Mouse (Mus musculus): ENCODE data around the gene Egr4. TPM values are rescaled to one million over a fixed set of nuclear protein-coding genes. Genes with fewer than 3 reads are reported as not detected.

The Egr4 gene
- 1.3 and 1.7 TPM in 2 replicates for total RNA-seq (2014; rRNA removed)
- polyA plus RNA-seq (2015; fragmentation: Nextera tagmentation; extraction: Ambion mirVana): 1.9 and 2.0 TPM in 2 replicates

GRCm38 (mm10) chr6:85513531-85513910 lies at the start of gene Egr4:
Gene Egr4, minus strand, starts transcription at chr6:85513589.
- ATAC-seq (peak; percentile 93), DNase-seq (peak; percentile 90)
- H3K36me3 ChIP-seq (ENCODE audit: insufficient read depth): no peaks in the 10 kb centered on the region
- peaks cover 52% of the 10 kb centered on the region for H3K27me3 ChIP-seq (ENCODE audit: insufficient read depth, low read length)
- peak within 1 kb of the TSS; percentile 48 for H3K4me3 ChIP-seq (ENCODE audit: low read depth, low read length)
- no peaks in the 10 kb centered on the region for H3K9me3 ChIP-seq (ENCODE audit: low read length)
- TF ChIP-seq CTCF (IDR thresholded peaks at IDR 0.05; ENCODE audit: low read depth): peak; percentile 33; the same call in 1 of the 2 replicates
- H3K9ac ChIP-seq: peak within 1 kb of the TSS; percentile 28
- H3K4me1 ChIP-seq (ENCODE audit: insufficient read depth): 0 out of 2 replicates have a peak, but pooled peaks cover 6% of the 10 kb centered on the region
- WGBS: under 1% methylated on average over 38 of the region's 38 CpGs
- H3K4me2 ChIP-seq (ENCODE audit: low read depth): peak within 1 kb of the TSS; percentile 87
- no peak within 1 kb of the TSS for H3K27ac ChIP-seq (ENCODE audit: low read depth, low read length)

- no peak for ATAC-seq
- H3K36me3 ChIP-seq (ENCODE audit: insufficient read depth): no peaks in the 10 kb centered on the region
- no peaks in the 10 kb centered on the region for H3K9me3 ChIP-seq (ENCODE audit: low read length)
- no peak overlapping the region for H3K4me2 ChIP-seq (ENCODE audit: low read depth)
- no peaks in the 10 kb centered on the region for H3K4me1 ChIP-seq (ENCODE audit: insufficient read depth)
- WGBS: 43% methylated on average over 1 of the region's 1 CpGs
- H3K27me3 ChIP-seq (ENCODE audit: insufficient read depth, low read length): no peaks in the 10 kb centered on the region
- DNase-seq: no peak
- H3K9ac ChIP-seq: no peak overlapping the region
- no peak overlapping the region for H3K27ac ChIP-seq (ENCODE audit: low read depth, low read length)
- TF ChIP-seq CTCF (IDR thresholded peaks at IDR 0.05; ENCODE audit: low read depth): no peak; the same call in 1 of the 2 replicates
- no peak overlapping the region for H3K4me3 ChIP-seq (ENCODE audit: low read depth, low read length)
Measured at GRCm38 (mm10) chr6:85562374-85562773, 49.0 kb upstream of the Egr4 start.

GRCm38 (mm10) chr6:85547642-85548041 lies 34.3 kb upstream of the Egr4 start:
- Histone ChIP-seq H3K27me3 (ENCODE audit: insufficient read depth, low read length) (no peaks in the 10 kb centered on the region), H3K4me1 (ENCODE audit: insufficient read depth) (no peaks in the 10 kb centered on the region), H3K27ac (ENCODE audit: low read depth, low read length) (no peak overlapping the region), H3K9ac (no peak overlapping the region), H3K4me2 (ENCODE audit: low read depth) (no peak overlapping the region), H3K36me3 (ENCODE audit: insufficient read depth) (no peaks in the 10 kb centered on the region), H3K9me3 (ENCODE audit: low read length) (no peaks in the 10 kb centered on the region), H3K4me3 (ENCODE audit: low read depth, low read length) (no peak overlapping the region)
- TF ChIP-seq CTCF (IDR thresholded peaks at IDR 0.05; ENCODE audit: low read depth): no peak
- 81% methylated on average over 5 of the region's 5 CpGs for WGBS
- ATAC-seq: no peak
- DNase-seq: no peak

- H3K36me3 ChIP-seq (ENCODE audit: insufficient read depth): no peaks in the 10 kb centered on the region
- H3K4me2 ChIP-seq (ENCODE audit: low read depth): peak overlapping the region; percentile 35
- 0 out of 2 replicates have a peak overlapping the region, but pooled peaks have one; percentile 6 for H3K4me3 ChIP-seq (ENCODE audit: low read depth, low read length)
- DNase-seq (peak; percentile 58), ATAC-seq (peak; percentile 36)
- TF ChIP-seq CTCF (IDR thresholded peaks at IDR 0.05; ENCODE audit: low read depth): no peak
- no peaks in the 10 kb centered on the region for H3K9me3 ChIP-seq (ENCODE audit: low read length)
- no peak overlapping the region for H3K27ac ChIP-seq (ENCODE audit: low read depth, low read length)
- no peak overlapping the region for H3K9ac ChIP-seq
- no peaks in the 10 kb centered on the region for H3K27me3 ChIP-seq (ENCODE audit: insufficient read depth, low read length)
- 42% methylated on average over 13 of the region's 13 CpGs for WGBS
- H3K4me1 ChIP-seq (ENCODE audit: insufficient read depth): no peaks in the 10 kb centered on the region
Measured at GRCm38 (mm10) chr6:85544251-85544881, 31.0 kb upstream of the Egr4 start.

GRCm38 (mm10) chr6:85543351-85544175 lies 30.2 kb upstream of the Egr4 start:
- H3K9me3 ChIP-seq (ENCODE audit: low read length): no peaks in the 10 kb centered on the region

GRCm38 (mm10) chr6:85522825-85523224 lies 9.4 kb upstream of the Egr4 start:
- 0 out of 2 replicates have a peak, but pooled peaks cover 6% of the 10 kb centered on the region for H3K4me1 ChIP-seq (ENCODE audit: insufficient read depth)
- 66% methylated on average over 2 of the region's 2 CpGs for whole genome bisulfite sequencing
- ATAC-seq (no peak; the same call in 1 of the 2 replicates), DNase-seq (no peak)
- no peaks in the 10 kb centered on the region for H3K9me3 ChIP-seq (ENCODE audit: low read length)
- no peaks in the 10 kb centered on the region for H3K36me3 ChIP-seq (ENCODE audit: insufficient read depth)
- TF ChIP-seq CTCF (IDR thresholded peaks at IDR 0.05; ENCODE audit: low read depth): no peak
- H3K4me3 ChIP-seq (ENCODE audit: low read depth, low read length): no peak overlapping the region
- H3K4me2 ChIP-seq (ENCODE audit: low read depth): no peak overlapping the region
- H3K9ac ChIP-seq: no peak overlapping the region
- H3K27ac ChIP-seq (ENCODE audit: low read depth, low read length): no peak overlapping the region
- no peaks in the 10 kb centered on the region for H3K27me3 ChIP-seq (ENCODE audit: insufficient read depth, low read length)

More at GRCm38 (mm10) chr6:85543351-85544175, 30.2 kb upstream of the Egr4 start:
- H3K4me1 ChIP-seq (ENCODE audit: insufficient read depth): no peaks in the 10 kb centered on the region
- H3K4me2 ChIP-seq (ENCODE audit: low read depth): no peak overlapping the region
- H3K36me3 ChIP-seq (ENCODE audit: insufficient read depth): no peaks in the 10 kb centered on the region
- H3K27ac ChIP-seq (ENCODE audit: low read depth, low read length): no peak overlapping the region
- no peak for ATAC-seq
- H3K27me3 ChIP-seq (ENCODE audit: insufficient read depth, low read length): no peaks in the 10 kb centered on the region
- TF ChIP-seq CTCF (IDR thresholded peaks at IDR 0.05; ENCODE audit: low read depth): no peak
- H3K4me3 ChIP-seq (ENCODE audit: low read depth, low read length): no peak overlapping the region
- WGBS: 76% methylated on average over 10 of the region's 10 CpGs
- H3K9ac ChIP-seq: no peak overlapping the region
- DNase-seq: no peak

- no peak overlapping the region for H3K9ac ChIP-seq
- H3K9me3 ChIP-seq (ENCODE audit: low read length): no peaks in the 10 kb centered on the region
- 0 out of 2 replicates have a peak, but pooled peaks cover 6% of the 10 kb centered on the region for H3K4me1 ChIP-seq (ENCODE audit: insufficient read depth)
- DNase-seq (no peak), ATAC-seq (no peak)
- H3K27me3 ChIP-seq (ENCODE audit: insufficient read depth, low read length): no peaks in the 10 kb centered on the region
- H3K36me3 ChIP-seq (ENCODE audit: insufficient read depth): no peaks in the 10 kb centered on the region
- H3K27ac ChIP-seq (ENCODE audit: low read depth, low read length): no peak overlapping the region
- no peak overlapping the region for H3K4me3 ChIP-seq (ENCODE audit: low read depth, low read length)
- WGBS: 93% methylated on average over 5 of the region's 5 CpGs
- no peak overlapping the region for H3K4me2 ChIP-seq (ENCODE audit: low read depth)
- TF ChIP-seq CTCF (IDR thresholded peaks at IDR 0.05; ENCODE audit: low read depth): no peak
Measured at GRCm38 (mm10) chr6:85522026-85522425, 8.6 kb upstream of the Egr4 start.

Data from forebrain, postnatal 0 days (tissue).